Mouse (Mus musculus) heart, adult 8-10 months (tissue): ENCODE results near the gene Tpi1. TPM values are rescaled to one million over a fixed set of nuclear protein-coding genes. Genes with fewer than 3 reads are reported as not detected.
"Not testable (repeated sequence)": the region's sequence is repeated elsewhere in the genome, so short reads cannot be mapped to it uniquely, and the experiment has no call there.

Source experiments
- DNase-seq: peaks from one replicate; pipeline ENCODE4 v3.0.0; 2022; ENCODE audit warnings: low spot score
- total RNA-seq, 4 experiments: library from RNA; stranded (reverse); gene quantifications; 2 replicates each; pipeline ENCODE4 v1.2.4; 2022

Gene Tpi1
- total RNA-seq, 4 experiments from 2014 or later: 893 to 1,022 (median 969) TPM

GRCm38 (mm10) chr6:124831649-124832048 lies 17.6 kb upstream of the Tpi1 start:
- DNase-seq: no peak

- not testable (repeated sequence) for DNase-seq
Observed at GRCm38 (mm10) chr6:124831199-124831598, 17.1 kb upstream of the Tpi1 start.

GRCm38 (mm10) chr6:124829799-124830700 lies 16.0 kb upstream of the Tpi1 start:
- peak; percentile 98 for DNase-seq

- peak; percentile 99 for DNase-seq
Observed at GRCm38 (mm10) chr6:124828868-124829798, 15.0 kb upstream of the Tpi1 start, which contains the start of the genes Usp5 and Cdca3. Gene Usp5, minus strand, starts transcription at chr6:124829484. Gene Cdca3, plus strand, starts transcription at chr6:124829547.

GRCm38 (mm10) chr6:124828101-124828592 lies 14.1 kb upstream of the Tpi1 start:
- no peak for DNase-seq

GRCm38 (mm10) chr6:124822049-124822448 lies 8.0 kb upstream of the Tpi1 start:
- DNase-seq: no peak

- no peak for DNase-seq
Observed at GRCm38 (mm10) chr6:124820891-124821290, 6.8 kb upstream of the Tpi1 start.

GRCm38 (mm10) chr6:124817971-124818370 lies 3.9 kb upstream of the Tpi1 start:
- DNase-seq: no peak

- no peak for DNase-seq
Observed at GRCm38 (mm10) chr6:124817563-124817962, 3.5 kb upstream of the Tpi1 start.

GRCm38 (mm10) chr6:124817125-124817524 lies 3.0 kb upstream of the Tpi1 start:
- no peak for DNase-seq

- no peak for DNase-seq
Observed at GRCm38 (mm10) chr6:124816611-124817010, 2.5 kb upstream of the Tpi1 start.

- DNase-seq: no peak
Observed at GRCm38 (mm10) chr6:124814858-124815774, 1.0 kb upstream of the Tpi1 start.

- no peak for DNase-seq
Observed at GRCm38 (mm10) chr6:124814448-124814847, 352 bp upstream of the Tpi1 start.

GRCm38 (mm10) chr6:124813496-124813895 lies 600 bp downstream of the Tpi1 start:
- no peak for DNase-seq

GRCm38 (mm10) chr6:124812848-124813247 lies 1.2 kb downstream of the Tpi1 start:
- DNase-seq: no peak

GRCm38 (mm10) chr6:124811701-124812560 lies 2.2 kb downstream of the Tpi1 start:
- DNase-seq: no peak

- no peak for DNase-seq
Observed at GRCm38 (mm10) chr6:124811403-124811665, 2.8 kb downstream of the Tpi1 start.

- DNase-seq: not testable (repeated sequence)
Observed at GRCm38 (mm10) chr6:124810566-124811402, 3.3 kb downstream of the Tpi1 start.
